Mouse (Mus musculus) spleen, postnatal 36 days (tissue): ENCODE data around the gene Pakap.

Source experiments
- DNase-seq, 2 experiments: peaks; one replicate each; pipeline ENCODE4 v3.0.0; 2022; ENCODE audit warnings: low spot score in 2 of 2, mixed read lengths in 1 of 2

Gene Pakap

DNA sequence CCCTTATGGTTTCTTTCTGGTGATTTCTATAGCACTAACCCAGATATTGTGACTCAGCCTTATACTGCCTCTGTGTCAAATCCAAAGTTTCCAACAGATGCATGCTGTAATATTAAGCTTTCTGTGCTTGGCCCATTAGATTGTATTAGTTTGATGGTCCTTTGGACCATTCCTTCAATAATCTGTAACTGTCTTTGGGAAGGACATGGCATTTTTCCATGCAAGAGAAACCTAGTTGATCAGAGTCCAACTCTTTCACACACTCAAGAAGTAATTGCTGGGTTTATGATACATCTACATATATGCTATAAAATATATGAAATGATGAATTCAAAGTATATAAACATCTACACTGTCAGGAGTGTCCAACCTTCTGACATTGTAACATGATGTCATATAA is 147.9 kb downstream of the Pakap start:
- DNase-seq = no peak

DNA sequence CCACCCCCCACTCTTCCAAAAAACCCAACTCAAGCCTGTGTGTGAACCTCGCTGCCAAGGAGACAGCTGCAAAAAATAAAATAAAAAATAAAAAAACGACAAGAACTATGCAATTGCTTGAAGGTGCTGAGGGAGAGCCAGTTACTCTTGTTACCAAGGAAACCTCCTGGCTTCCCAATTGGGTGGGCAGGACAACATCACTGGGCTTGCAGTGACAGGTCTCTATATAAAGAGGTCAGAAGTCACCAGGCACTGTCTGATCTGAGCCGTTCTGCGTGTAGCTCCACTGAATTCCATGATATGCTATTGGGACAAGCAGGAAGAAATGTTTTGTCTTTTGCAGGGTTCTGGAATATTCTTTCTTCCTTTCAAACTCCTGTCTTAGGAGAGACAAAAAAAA is 148.8 kb downstream of the Pakap start:
- no peak for DNase-seq

DNA sequence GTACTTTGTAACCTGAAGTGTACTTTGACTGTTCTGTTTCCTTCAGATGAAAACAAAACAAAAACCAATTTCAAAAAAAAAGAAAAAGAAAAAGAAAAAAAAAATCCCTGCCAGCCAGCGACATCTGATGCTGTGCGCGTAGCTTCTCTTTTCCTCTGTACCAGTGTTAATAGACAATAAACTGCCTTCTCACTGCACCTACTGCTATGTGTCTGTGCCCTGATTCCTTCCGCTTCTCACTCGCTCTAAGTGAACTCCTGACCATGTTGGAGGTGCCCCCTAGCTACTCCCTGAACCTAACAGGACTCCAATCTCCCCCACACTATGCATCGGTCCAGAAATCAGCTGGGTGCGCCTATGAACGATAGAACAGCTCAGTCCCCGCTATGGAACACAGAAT is 149.4 kb downstream of the Pakap start, which contains the start of gene Akap2:
Akap2 (plus strand) TSS at position 304 of the 400 bp plus-strand sequence.
- no peak for DNase-seq

DNA sequence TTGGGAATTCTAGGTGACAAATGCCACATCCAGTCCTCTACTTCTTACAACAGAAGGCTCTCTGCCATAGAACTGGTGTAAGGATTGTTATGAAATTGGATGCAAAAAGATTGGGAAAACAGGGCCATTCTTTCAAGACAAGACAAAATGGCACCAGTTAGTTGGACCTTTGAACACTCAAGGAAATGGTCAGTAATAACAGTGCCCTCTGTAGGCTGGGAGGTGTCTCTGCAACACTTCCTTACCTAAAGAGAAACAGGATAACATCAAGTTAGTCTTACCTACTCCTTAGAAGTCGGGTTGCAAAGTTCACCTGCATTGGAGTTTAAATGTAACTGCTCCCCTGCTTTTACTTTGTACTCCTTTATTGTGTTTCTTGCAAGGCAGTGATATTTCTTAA is 151.4 kb downstream of the Pakap start:
- no peak for DNase-seq

DNA sequence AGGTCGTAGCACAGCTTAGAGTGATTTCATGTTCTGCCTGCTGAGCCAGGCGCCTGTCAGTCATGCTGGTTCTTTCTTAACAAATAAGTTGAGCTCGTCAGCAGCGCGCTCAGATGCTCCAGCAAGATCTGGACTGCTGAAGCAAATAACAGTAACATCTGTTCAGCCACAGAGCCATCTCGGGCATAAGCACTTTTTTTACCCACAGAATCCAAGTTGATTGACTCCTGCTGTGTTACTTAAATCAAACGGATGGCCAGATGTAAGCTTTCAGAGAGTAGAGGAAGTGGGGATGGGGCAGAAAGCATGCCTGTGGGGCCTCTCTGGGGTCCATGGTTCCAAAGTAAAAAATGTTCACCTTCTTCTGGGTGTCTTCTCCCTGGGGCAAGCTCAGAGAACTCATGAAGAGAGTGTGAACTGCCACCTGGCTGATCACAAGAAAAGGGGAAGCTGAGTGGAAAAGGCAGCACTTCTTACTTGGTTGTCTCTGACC is 152.9 kb downstream of the Pakap start:
- DNase-seq = peak; percentile 52 to 61

DNA sequence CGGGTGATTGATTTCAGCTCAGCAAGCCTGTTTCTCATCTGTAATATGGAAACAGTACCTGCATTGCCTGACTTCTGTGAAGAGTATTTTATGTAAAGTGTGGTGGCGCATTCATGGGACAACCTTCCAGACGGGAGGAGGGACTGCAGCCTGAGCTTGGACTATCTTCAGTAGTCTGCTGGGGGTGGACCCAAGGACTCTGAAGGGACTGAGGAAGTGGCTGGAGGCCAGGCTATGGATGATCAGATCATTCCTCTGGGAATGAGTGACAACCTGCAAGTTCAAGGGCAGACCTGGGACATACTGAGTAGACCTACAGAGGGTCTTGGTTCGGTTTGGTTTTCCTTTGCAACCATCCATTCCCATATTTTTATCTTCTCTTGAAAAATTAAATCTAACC is 154.3 kb downstream of the Pakap start:
- no peak for DNase-seq

DNA sequence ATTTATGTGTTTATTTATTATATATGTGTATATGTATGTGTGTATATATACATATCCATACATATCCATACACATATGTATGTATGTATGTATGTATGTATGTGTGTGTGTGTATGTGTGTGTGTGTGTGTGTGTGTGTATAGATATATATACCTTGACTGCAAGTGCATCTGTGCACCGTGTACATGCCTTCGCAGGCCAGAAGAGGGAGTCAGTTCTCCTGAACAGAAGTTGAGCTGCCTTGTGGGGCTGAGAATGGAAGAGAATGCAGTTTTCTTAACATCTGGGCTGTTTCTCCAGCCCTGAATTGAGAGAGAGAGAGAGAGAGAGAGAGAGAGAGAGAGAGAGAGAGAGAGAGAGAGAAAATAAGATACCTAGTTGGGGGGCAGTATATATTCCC is 155.7 kb downstream of the Pakap start:
- no peak for DNase-seq

DNA sequence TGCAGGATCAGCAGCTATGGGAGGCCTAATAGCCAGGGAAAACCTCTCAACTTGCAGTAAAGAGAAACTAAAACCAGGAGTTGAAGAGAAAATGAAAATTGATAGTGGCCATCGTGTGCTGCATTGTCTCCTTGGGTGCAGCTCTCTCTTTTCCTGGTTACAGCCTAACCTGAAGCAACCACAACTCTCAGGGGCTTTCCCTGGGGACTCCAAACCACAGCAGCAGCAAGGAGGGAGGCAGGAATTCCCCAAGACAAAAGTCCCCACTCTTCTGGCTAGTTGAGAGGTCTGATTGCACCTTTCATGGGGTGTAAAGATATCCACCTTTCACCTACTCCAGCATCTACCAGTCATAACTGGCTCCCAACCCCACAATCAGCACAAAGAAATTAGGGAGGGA is 157.6 kb downstream of the Pakap start:
- DNase-seq = peak in 1 of 2 experiments; percentile 25

DNA sequence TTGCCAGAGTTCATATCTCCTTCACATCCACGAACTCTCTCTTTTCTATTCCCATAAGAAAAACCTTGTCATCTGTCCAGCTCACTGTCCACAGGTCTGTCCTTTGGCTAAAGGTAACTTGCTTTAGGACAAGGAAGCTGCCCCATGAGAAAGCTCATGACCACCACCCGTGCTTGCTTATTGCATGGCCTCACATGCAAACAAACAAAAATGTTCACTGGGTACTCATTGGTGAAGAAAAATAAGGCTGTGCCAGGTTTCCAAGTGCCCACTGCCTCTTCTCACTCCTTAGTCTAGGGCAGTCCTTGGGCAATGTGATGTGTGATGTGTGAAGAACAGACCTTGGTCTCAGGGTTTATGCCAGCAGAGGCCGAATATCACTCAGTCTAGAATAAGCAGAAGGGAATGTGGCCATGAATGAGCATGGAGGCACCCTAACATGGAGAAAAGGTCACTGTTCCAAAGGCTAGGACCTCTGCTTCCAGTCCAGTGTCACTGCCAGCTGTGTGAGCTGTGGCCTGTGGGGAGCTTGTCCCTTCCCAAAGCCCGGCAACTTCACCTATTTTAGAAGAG is 160.7 kb downstream of the Pakap start:
- DNase-seq = no peak

DNA sequence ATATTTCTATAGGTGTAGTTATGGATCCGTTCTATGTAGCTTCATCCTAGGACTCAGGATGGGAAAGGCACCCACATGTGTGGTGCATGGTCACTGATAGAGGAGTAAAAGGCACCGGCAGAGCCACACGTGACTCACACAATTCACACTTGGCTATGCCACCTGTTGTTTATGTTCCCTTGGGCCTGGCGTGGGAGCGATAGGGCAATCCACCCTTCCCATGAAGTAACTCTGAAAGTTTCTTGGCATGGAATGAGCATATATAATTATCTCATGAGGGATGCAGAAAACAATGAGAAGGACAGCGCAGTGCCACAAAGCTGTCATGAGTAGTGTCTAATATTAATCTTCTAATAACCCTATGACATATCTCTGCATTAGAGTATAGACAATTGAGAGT is 162.1 kb downstream of the Pakap start:
- DNase-seq = no peak

DNA sequence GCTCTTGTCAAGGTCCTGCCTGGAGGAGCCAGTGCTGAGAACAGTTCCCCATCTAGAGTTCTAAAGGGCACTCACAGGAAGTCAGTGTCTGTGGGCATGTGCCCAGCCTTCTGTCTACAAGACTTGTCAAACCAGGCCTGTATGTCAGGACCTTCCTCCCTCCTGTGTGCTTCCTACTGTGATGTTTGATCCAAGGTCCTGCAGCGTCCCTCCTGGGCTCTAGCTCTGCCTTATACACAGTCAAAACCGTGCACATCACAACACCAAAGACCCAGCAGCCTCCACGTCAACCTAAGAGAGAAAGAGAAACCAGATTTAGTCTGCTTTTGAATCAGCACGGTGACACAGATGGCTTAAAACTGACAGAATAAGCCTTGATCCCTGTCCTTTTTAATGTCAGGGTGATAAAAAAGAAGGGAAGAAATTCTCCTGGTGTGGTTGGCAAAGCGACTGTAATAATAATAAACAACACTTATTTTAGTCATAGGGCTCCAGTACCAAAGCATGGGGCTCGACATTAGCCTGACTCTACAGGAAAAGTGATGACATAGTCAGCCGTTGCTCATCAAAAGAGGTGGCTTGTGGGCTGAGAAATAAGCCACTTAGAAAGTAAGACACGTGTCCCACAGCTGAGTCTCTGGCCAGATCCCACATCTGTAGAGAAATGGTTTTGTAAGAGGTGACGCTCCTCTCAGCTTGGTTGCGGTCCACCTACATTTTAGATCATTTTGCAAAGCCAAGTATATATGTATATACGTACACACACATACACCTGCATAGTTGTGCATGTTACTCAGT is 163.0 kb downstream of the Pakap start:
- DNase-seq = peak; percentile 12 to 23

DNA sequence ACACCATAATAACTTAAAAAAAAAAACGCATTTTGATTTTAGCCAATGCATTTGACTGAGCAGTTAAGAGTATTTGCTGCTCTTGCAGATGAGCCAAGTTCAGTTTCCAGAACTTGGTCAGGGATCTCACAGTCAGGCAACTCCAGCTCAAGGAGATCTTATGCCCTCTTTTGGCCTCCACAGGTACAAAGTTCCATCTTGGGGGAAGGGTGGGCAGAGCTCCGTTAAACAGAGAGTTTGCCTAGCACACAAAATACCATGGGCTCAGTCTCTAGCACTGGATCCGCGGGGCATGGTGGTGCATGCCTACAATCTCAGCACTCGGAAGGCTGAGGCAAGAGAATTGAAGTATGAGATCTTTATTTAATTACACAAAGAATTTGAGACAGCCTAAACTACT is 164.4 kb downstream of the Pakap start:
- DNase-seq = no peak

DNA sequence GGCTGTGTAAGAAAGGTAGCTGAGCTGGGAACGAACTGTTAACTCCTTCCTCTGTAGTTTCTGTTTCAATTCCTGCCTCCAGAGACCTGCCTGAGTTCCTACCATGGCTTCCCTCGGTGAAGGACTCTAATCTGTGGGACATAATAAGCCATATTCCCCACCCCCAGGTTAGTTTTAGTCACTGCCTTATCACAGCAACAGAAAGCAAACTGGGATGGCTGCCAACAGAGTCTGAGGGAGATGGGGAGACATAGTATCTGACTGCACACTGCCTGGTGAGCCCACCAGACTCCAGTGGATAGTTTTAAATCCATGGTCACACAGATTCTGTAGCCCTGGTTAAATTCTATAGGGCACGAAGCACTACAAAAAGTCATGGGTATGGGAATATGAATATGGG is 165.5 kb downstream of the Pakap start:
- DNase-seq = no peak

DNA sequence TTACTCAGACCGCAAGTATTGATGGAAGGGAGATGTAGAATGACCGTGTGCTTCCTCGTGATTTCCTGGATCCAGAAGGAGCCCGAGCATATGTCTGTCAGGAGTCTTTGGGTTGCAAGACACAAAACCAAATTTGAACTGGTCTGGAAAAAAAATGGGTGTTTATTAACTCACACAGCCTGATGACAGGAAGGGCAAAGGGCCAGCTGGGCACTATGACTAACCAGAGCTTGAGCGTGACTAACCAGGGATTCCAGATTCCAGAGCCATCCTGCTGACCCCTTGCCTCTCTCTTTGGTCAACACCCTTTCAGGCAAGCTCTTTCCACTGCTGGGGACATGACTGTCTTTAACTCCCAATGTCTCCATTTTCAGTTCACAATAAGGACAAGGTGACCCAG is 167.4 kb downstream of the Pakap start:
- no peak for DNase-seq

DNA sequence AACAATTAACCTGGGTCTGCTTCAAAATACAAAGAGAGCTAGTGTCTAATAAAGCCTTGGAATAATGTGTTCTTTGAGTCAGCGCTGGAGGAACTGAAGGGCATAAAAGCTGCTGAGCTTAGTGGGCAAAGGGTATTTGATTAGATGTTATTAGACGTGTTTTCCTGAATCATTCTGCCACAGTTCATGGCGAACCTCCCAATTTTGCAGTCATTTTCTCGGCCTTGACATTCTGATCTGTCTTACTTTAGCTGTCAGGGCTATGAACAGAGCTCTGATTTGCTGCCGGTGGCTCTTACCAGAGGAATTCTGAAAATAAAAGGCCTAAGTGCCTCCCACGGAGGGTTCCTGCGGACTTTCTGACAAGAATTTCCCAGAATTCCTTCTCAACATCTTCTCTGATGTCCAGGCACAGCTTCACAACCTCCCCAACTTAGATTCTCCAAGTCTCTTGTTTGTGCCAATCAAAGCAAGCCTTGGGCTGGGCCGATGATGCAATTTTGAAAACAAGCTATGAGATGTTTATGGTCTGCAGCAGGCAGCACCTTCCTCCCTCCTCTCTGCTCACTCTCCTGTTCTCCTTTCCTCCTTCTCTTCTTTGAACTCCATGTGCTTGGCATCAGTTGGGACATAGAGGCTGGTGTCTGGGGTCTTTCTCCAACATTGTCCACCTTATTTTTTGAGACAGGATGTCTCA is 171.0 kb downstream of the Pakap start:
- no peak for DNase-seq

DNA sequence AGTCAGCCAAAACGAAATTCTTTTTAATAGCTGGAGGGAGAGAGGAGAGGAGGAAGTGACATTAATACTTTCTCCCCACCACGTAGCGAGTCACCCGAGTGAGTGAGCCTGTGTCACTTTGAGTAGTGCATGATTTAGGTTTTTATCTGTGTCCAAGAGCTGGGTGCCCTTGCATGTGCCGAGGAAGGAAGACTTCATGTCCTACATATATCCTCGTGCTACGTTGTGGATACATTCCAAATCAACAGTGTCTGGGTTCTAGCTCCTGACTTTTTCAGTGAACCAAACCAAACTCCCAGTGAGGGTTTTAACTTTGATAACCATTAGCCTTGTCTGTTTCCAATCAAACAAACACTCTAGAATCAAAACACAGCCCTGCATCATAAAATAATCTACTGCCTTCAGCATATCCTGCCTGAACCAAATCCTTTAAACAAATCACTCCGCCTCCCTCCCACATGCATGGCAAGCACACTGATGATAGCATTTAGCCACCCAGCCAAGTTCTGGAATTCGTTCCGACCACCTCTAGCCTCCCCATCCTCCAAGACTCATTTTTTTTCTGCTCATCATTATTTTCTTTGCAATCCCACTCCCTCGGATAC is 175.4 kb downstream of the Pakap start:
- DNase-seq = no peak

DNA sequence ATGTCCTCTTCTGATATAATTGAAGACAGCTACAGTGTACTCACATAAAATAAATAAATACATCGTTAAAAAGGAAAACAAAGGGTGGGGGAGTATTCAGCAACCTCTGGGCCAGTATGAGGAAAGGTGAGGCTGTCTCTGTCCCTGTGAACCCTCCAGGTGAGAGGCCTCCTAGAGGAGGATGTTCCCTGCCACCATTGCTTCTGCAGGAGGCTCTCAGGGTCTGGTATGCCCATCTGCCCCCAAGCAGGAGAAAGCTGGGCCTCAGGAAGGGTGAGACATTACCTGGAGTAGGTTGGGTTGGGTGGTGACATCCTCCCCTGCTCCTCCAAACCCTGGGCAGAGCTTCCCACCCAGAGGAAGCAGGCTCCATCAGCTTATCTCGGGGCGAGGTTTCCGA is 182.7 kb downstream of the Pakap start:
- DNase-seq = no peak

DNA sequence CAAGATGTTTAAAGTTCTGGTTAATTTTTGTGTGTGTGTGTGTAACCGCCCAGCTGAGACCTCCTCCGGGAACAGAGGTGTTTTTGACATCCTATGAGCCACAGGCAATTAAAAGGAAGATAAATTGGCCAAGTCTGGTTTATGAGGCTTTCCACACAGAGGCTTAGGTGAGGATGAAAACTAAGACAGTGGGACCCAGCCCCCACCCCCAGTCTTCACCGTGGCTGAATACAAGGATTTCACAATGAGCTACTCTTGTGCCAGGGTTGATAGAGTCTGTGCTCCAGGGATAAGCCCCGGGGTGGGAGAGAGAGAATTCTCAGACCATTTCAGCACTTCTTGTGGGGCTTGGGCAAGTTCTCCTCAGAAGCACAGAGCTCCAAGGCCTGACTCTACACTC is 183.1 kb downstream of the Pakap start:
- DNase-seq = no peak

DNA sequence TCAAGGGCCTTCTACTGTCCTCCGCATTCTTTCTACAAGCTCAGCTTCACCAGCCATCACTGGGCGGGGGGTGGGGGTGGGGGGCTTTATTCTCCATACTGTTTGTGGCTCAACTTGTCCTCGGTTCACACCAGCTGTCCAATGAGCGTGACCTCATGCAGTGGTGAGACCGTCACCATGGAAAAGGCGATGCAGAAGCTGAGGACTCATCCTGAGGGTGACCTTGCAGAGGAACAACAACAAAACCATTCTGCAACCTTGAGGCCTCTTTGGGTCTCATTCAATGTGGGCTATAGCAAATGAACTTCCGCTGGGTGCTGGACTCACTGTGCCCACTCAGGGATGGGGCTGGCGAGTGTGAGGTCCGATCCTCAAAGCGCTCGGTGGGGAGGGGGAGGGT is 183.6 kb downstream of the Pakap start:
- DNase-seq = no peak

DNA sequence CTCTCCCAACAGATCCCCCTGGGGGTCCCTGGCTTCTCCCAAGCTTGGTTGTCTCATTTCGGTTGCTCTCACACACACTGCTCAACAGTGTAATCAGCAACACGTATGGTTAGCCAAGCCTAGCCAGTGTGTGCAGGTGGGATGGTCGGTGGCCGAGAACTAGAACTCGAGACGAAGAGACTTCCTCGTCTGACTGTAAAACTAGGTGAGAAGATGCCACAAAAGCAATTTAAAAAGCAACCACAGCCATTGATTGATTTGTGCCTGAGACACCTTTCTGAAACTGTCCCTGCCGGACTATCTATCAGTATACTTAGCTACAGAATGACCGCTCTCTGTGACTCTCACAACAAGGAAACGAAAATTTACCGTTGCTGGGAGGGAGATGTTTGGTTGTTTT is 187.1 kb downstream of the Pakap start:
- peak; percentile 51 to 63 for DNase-seq

DNA sequence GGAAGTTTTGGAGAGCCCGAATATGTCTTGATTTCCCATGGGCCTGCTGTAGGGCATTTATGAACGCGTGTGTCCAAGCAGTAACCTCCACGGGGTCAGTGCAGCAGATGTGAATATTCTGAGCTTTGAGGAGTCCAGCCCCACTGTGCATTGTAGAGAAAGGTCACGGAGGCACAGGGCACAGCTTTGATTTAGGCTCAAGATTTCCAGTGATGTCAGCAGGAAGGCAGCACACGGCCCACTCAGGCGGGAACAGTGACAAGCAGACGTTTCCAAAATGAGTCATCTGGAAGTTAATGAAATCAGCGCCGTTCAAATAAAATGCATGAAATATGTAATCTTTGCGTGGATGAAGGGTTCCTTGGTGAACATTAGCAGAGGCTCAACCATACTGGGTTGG is 190.0 kb downstream of the Pakap start:
- DNase-seq = no peak

DNA sequence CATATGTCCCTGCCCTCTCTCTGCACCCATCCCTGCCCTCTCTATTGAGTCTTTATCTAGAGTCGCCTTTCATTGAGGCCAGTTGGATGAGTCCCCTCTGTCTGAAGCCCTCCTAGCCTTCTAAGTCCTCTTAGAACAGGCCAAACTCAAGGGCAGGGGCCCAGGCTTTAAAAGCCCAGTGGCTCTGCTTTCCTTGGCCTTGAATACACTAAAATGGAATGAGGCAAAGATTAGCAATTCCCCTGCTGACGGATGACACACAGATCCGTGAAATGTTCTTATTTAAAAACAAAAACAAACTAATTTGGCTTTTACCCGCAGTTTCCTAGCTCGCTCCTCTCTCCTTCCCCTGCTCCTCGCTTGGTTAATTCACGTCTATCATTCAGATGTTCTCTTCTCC is 194.4 kb downstream of the Pakap start:
- no peak for DNase-seq
